Mouse (Mus musculus): ENCODE data around the gene Klhdc2. TPM values are rescaled to one million over a fixed set of nuclear protein-coding genes. Genes with fewer than 3 reads are reported as not detected.
A peak's percentile ranks its signal among the peaks of the same experiment; 100 is the strongest.

Gene Klhdc2
- total and polyA plus RNA-seq, 2 experiments from 2014 or later, result 128 to 168 TPM

- Histone ChIP-seq H3K4me1 (ENCODE audit: control insufficient read depth, insufficient read depth) (peaks cover 20% of the 10 kb centered on the region; the same call in 1 of the 2 replicates), H3K27me3 (ENCODE audit: control insufficient read depth, insufficient read depth, low read length) (no peaks in the 10 kb centered on the region), H3K4me2 (ENCODE audit: low read depth, low read length) (no peak overlapping the region), H3K9ac (replicated peaks; ENCODE audit: low read depth, low read length) (no peak overlapping the region), H3K27ac (ENCODE audit: low read depth) (no peak overlapping the region), H3K4me3 (ENCODE audit: low read depth, low read length) (no peak overlapping the region), H3K9me3 (replicated peaks; ENCODE audit: control insufficient read depth, low read length) (no peaks in the 10 kb centered on the region), H3K36me3 (replicated peaks; ENCODE audit: control insufficient read depth, insufficient read depth, low read length) (peaks cover 36% of the 10 kb centered on the region)
- 85% methylated on average over 2 of the region's 2 CpGs for WGBS
- no peak for ATAC-seq (ENCODE audit: insufficient read depth, low read depth)
- TF ChIP-seq EP300 (IDR thresholded peaks at IDR 0.05; ENCODE audit: low read depth) (no peak), CTCF (IDR thresholded peaks at IDR 0.05; ENCODE audit: low read depth) (no peak)
- DNase-seq (ENCODE audit: low spot score), result no peak
These were observed 3.9 kb downstream of the Klhdc2 start for GRCm38 (mm10) chr12:69300391-69300790.

- Histone ChIP-seq H3K36me3 (replicated peaks; ENCODE audit: control insufficient read depth, insufficient read depth, low read length) (peaks cover 53% of the 10 kb centered on the region), H3K27ac (ENCODE audit: low read depth) (no peak overlapping the region), H3K4me1 (ENCODE audit: control insufficient read depth, insufficient read depth) (peaks cover 20% of the 10 kb centered on the region; the same call in 1 of the 2 replicates), H3K27me3 (ENCODE audit: control insufficient read depth, insufficient read depth, low read length) (no peaks in the 10 kb centered on the region), H3K9ac (replicated peaks; ENCODE audit: low read depth, low read length) (no peak overlapping the region), H3K9me3 (replicated peaks; ENCODE audit: control insufficient read depth, low read length) (no peaks in the 10 kb centered on the region), H3K4me3 (ENCODE audit: low read depth, low read length) (no peak overlapping the region), H3K4me2 (ENCODE audit: low read depth, low read length) (no peak overlapping the region)
- no peak for ATAC-seq (ENCODE audit: insufficient read depth, low read depth)
- TF ChIP-seq EP300 (IDR thresholded peaks at IDR 0.05; ENCODE audit: low read depth) (no peak), CTCF (IDR thresholded peaks at IDR 0.05; ENCODE audit: low read depth) (no peak)
- WGBS, result 86% methylated on average over 12 of the region's 12 CpGs
- DNase-seq (ENCODE audit: low spot score), result no peak
These were observed 5.7 kb downstream of the Klhdc2 start for GRCm38 (mm10) chr12:69302171-69302570.

- Histone ChIP-seq H3K27me3 (ENCODE audit: control insufficient read depth, insufficient read depth, low read length) (no peaks in the 10 kb centered on the region), H3K4me1 (ENCODE audit: control insufficient read depth, insufficient read depth) (0 out of 2 replicates have a peak, but pooled peaks cover 7% of the 10 kb centered on the region), H3K27ac (ENCODE audit: low read depth) (no peak overlapping the region), H3K4me3 (ENCODE audit: low read depth, low read length) (no peak overlapping the region), H3K9ac (replicated peaks; ENCODE audit: low read depth, low read length) (no peak overlapping the region), H3K4me2 (ENCODE audit: low read depth, low read length) (no peak overlapping the region), H3K9me3 (replicated peaks; ENCODE audit: control insufficient read depth, low read length) (no peaks in the 10 kb centered on the region), H3K36me3 (replicated peaks; ENCODE audit: control insufficient read depth, insufficient read depth, low read length) (peaks cover 72% of the 10 kb centered on the region)
- ATAC-seq (ENCODE audit: insufficient read depth, low read depth) (no peak), DNase-seq (ENCODE audit: low spot score) (no peak)
- TF ChIP-seq EP300 (IDR thresholded peaks at IDR 0.05; ENCODE audit: low read depth), result no peak
- TF ChIP-seq CTCF (IDR thresholded peaks at IDR 0.05; ENCODE audit: low read depth), result no peak
- 80% methylated on average over 2 of the region's 2 CpGs for WGBS
These were observed 7.6 kb downstream of the Klhdc2 start for GRCm38 (mm10) chr12:69304051-69304450.

GRCm38 (mm10) chr12:69306333-69306732 is 9.9 kb downstream of the Klhdc2 start:
- 87% methylated on average over 7 of the region's 7 CpGs for WGBS
- Histone ChIP-seq H3K9me3 (replicated peaks; ENCODE audit: control insufficient read depth, low read length) (no peaks in the 10 kb centered on the region), H3K9ac (replicated peaks; ENCODE audit: low read depth, low read length) (no peak overlapping the region), H3K4me2 (ENCODE audit: low read depth, low read length) (no peak overlapping the region), H3K36me3 (replicated peaks; ENCODE audit: control insufficient read depth, insufficient read depth, low read length) (peaks cover 89% of the 10 kb centered on the region), H3K4me1 (ENCODE audit: control insufficient read depth, insufficient read depth) (no peaks in the 10 kb centered on the region), H3K4me3 (ENCODE audit: low read depth, low read length) (no peak overlapping the region), H3K27me3 (ENCODE audit: control insufficient read depth, insufficient read depth, low read length) (no peaks in the 10 kb centered on the region), H3K27ac (ENCODE audit: low read depth) (no peak overlapping the region)
- TF ChIP-seq CTCF (IDR thresholded peaks at IDR 0.05; ENCODE audit: low read depth), result no peak
- no peak for TF ChIP-seq EP300 (IDR thresholded peaks at IDR 0.05; ENCODE audit: low read depth)
- ATAC-seq (ENCODE audit: insufficient read depth, low read depth), result no peak
- no peak for DNase-seq (ENCODE audit: low spot score)

GRCm38 (mm10) chr12:69309659-69310058 is 13.2 kb downstream of the Klhdc2 start:
- Histone ChIP-seq H3K9ac (replicated peaks; ENCODE audit: low read depth, low read length) (no peak overlapping the region), H3K4me3 (ENCODE audit: low read depth, low read length) (no peak overlapping the region), H3K9me3 (replicated peaks; ENCODE audit: control insufficient read depth, low read length) (no peaks in the 10 kb centered on the region), H3K4me1 (ENCODE audit: control insufficient read depth, insufficient read depth) (no peaks in the 10 kb centered on the region), H3K27ac (ENCODE audit: low read depth) (no peak overlapping the region), H3K4me2 (ENCODE audit: low read depth, low read length) (no peak overlapping the region), H3K27me3 (ENCODE audit: control insufficient read depth, insufficient read depth, low read length) (no peaks in the 10 kb centered on the region), H3K36me3 (replicated peaks; ENCODE audit: control insufficient read depth, insufficient read depth, low read length) (peaks cover 92% of the 10 kb centered on the region)
- no peak for TF ChIP-seq CTCF (IDR thresholded peaks at IDR 0.05; ENCODE audit: low read depth)
- no peak for TF ChIP-seq EP300 (IDR thresholded peaks at IDR 0.05; ENCODE audit: low read depth)
- ATAC-seq (ENCODE audit: insufficient read depth, low read depth), result no peak
- peak; percentile 0 for DNase-seq (ENCODE audit: low spot score)
- WGBS, result 97% methylated on average over 4 of the region's 4 CpGs

- peaks cover 77% of the 10 kb centered on the region for H3K36me3 ChIP-seq (replicated peaks; ENCODE audit: control insufficient read depth, insufficient read depth, low read length)
- H3K9me3 ChIP-seq (replicated peaks; ENCODE audit: control insufficient read depth, low read length), result no peaks in the 10 kb centered on the region
- ATAC-seq (ENCODE audit: insufficient read depth, low read depth), result peak; percentile 76
- no peak for TF ChIP-seq CTCF (IDR thresholded peaks at IDR 0.05; ENCODE audit: low read depth)
- TF ChIP-seq EP300 (IDR thresholded peaks at IDR 0.05; ENCODE audit: low read depth), result no peak
- no peaks in the 10 kb centered on the region for H3K27me3 ChIP-seq (ENCODE audit: control insufficient read depth, insufficient read depth, low read length)
- H3K4me2 ChIP-seq (ENCODE audit: low read depth, low read length), result no peak overlapping the region
- no peak overlapping the region for H3K9ac ChIP-seq (replicated peaks; ENCODE audit: low read depth, low read length)
- peak; percentile 37 for DNase-seq (ENCODE audit: low spot score)
- H3K4me1 ChIP-seq (ENCODE audit: control insufficient read depth, insufficient read depth), result peaks cover 17% of the 10 kb centered on the region
- H3K4me3 ChIP-seq (ENCODE audit: low read depth, low read length), result no peak overlapping the region
- peak overlapping the region; percentile 59 for H3K27ac ChIP-seq (ENCODE audit: low read depth)
These were observed 21.9 kb downstream of the Klhdc2 start for GRCm38 (mm10) chr12:69318431-69318830.
